Mouse (Mus musculus): ENCODE results near the gene Fgg. TPM values are rescaled to one million over a fixed set of nuclear protein-coding genes. Genes with fewer than 3 reads are reported as not detected.

Fgg gene
- total RNA-seq, 1 experiment, result 0.45 TPM

GRCm38 (mm10) chr3:83049680-83050079, 42.2 kb downstream of the Fgg start, which contains the start of gene Fgb:
Fgb (minus strand) TSS chr3:83049863.
- Histone ChIP-seq H3K9ac (ENCODE audit: insufficient read depth, low read depth, low read length, poor library complexity, severe bottlenecking) (no peak within 1 kb of the TSS), H3K9me3 (ENCODE audit: control insufficient read depth, insufficient read depth, low read depth, low read length) (no peaks in the 10 kb centered on the region), H3K4me3 (ENCODE audit: insufficient read depth in 1 of 2, low read depth in 1 of 2, low read length in 2 of 2, poor library complexity in 1 of 2, severe bottlenecking in 1 of 2) (no peak within 1 kb of the TSS), H3K36me3 (ENCODE audit: control insufficient read depth, insufficient read depth, low read length, poor library complexity, severe bottlenecking) (no peaks in the 10 kb centered on the region), H3K27ac (ENCODE audit: insufficient read depth, low read depth, low read length, poor library complexity, severe bottlenecking) (no peak within 1 kb of the TSS), H3K4me1 (ENCODE audit: control insufficient read depth in 2 of 2, insufficient read depth in 2 of 2, low read length in 2 of 2, poor library complexity in 1 of 2) (no peaks in the 10 kb centered on the region)
- in situ Hi-C loops (cut with MboI; ENCODE audit: low sequenced_read_pairs in 2 of 2, unreplicated experiment in 2 of 2), result loop anchor here in 1 of 2 experiments (25.0 kb wide), 1 partner anchor 687 kb away; the partner anchor contains the start of gene Map9
- no peak for DNase-seq (ENCODE audit: low read depth, low spot score)
- TF ChIP-seq CHD2 (IDR thresholded peaks at IDR 0.05; ENCODE audit: low read depth, low read length) (no peak), HCFC1 (IDR thresholded peaks at IDR 0.05; ENCODE audit: borderline replicate concordance, insufficient read depth, low read length) (no peak), MAFK (IDR thresholded peaks at IDR 0.05; ENCODE audit: insufficient read depth, low read depth, low read length) (no peak), ZC3H11A (IDR thresholded peaks at IDR 0.05; ENCODE audit: borderline replicate concordance, low read depth, low read length) (no peak), ZNF384 (IDR thresholded peaks at IDR 0.05; ENCODE audit: low read depth, low read length) (no peak)

DNA sequence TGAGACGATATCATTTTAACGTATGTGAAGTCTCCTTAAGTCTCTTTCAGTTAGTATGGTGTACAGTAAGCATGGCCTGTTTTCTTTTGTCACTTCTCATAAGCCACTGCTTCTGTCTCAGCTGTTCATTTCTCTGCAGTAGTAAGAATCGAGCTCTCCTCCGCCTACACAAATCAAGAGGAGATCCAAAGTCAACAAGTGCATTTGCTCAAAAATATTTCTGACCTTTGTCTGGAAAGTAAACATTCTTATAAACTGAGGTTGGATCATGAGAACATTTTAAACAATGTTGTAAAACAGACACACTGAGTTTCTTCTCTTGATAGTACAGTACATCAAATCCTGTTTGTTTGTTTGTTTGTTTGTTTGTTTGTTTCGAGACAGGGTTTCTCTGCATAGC, 43.1 kb downstream of the Fgg start:
- in situ Hi-C loops (cut with MboI; ENCODE audit: low sequenced_read_pairs in 2 of 2, unreplicated experiment in 2 of 2), result loop anchor here in 1 of 2 experiments (25.0 kb wide), 1 partner anchor 688 kb away; the partner anchor contains the start of gene Map9
- no peak overlapping the region for H3K9ac ChIP-seq (ENCODE audit: insufficient read depth, low read depth, low read length, poor library complexity, severe bottlenecking)
- DNase-seq (ENCODE audit: low read depth, low spot score), result no peak
- TF ChIP-seq ZC3H11A (IDR thresholded peaks at IDR 0.05; ENCODE audit: borderline replicate concordance, low read depth, low read length) (no peak), CHD2 (IDR thresholded peaks at IDR 0.05; ENCODE audit: low read depth, low read length) (no peak), ZNF384 (IDR thresholded peaks at IDR 0.05; ENCODE audit: low read depth, low read length) (no peak), MAFK (IDR thresholded peaks at IDR 0.05; ENCODE audit: insufficient read depth, low read depth, low read length) (no peak), HCFC1 (IDR thresholded peaks at IDR 0.05; ENCODE audit: borderline replicate concordance, insufficient read depth, low read length) (no peak)
- H3K4me1 ChIP-seq (ENCODE audit: control insufficient read depth in 2 of 2, insufficient read depth in 2 of 2, low read length in 2 of 2, poor library complexity in 1 of 2), result no peaks in the 10 kb centered on the region
- no peak overlapping the region for H3K27ac ChIP-seq (ENCODE audit: insufficient read depth, low read depth, low read length, poor library complexity, severe bottlenecking)
- H3K9me3 ChIP-seq (ENCODE audit: control insufficient read depth, insufficient read depth, low read depth, low read length), result no peaks in the 10 kb centered on the region
- no peak overlapping the region for H3K4me3 ChIP-seq (ENCODE audit: insufficient read depth in 1 of 2, low read depth in 1 of 2, low read length in 2 of 2, poor library complexity in 1 of 2, severe bottlenecking in 1 of 2)
- no peaks in the 10 kb centered on the region for H3K36me3 ChIP-seq (ENCODE audit: control insufficient read depth, insufficient read depth, low read length, poor library complexity, severe bottlenecking)

GRCm38 (mm10) chr3:83052102-83052501, 44.6 kb downstream of the Fgg start:
- in situ Hi-C loops (cut with MboI; ENCODE audit: low sequenced_read_pairs in 2 of 2, unreplicated experiment in 2 of 2), result loop anchor here in 1 of 2 experiments (25.0 kb wide), 1 partner anchor 690 kb away; the partner anchor contains the start of gene Map9
- no peak overlapping the region for H3K4me3 ChIP-seq (ENCODE audit: insufficient read depth in 1 of 2, low read depth in 1 of 2, low read length in 2 of 2, poor library complexity in 1 of 2, severe bottlenecking in 1 of 2)
- no peak overlapping the region for H3K27ac ChIP-seq (ENCODE audit: insufficient read depth, low read depth, low read length, poor library complexity, severe bottlenecking)
- no peak overlapping the region for H3K9ac ChIP-seq (ENCODE audit: insufficient read depth, low read depth, low read length, poor library complexity, severe bottlenecking)
- TF ChIP-seq CHD2 (IDR thresholded peaks at IDR 0.05; ENCODE audit: low read depth, low read length) (no peak), ZNF384 (IDR thresholded peaks at IDR 0.05; ENCODE audit: low read depth, low read length) (no peak), MAFK (IDR thresholded peaks at IDR 0.05; ENCODE audit: insufficient read depth, low read depth, low read length) (no peak), HCFC1 (IDR thresholded peaks at IDR 0.05; ENCODE audit: borderline replicate concordance, insufficient read depth, low read length) (no peak), ZC3H11A (IDR thresholded peaks at IDR 0.05; ENCODE audit: borderline replicate concordance, low read depth, low read length) (no peak)
- no peaks in the 10 kb centered on the region for H3K4me1 ChIP-seq (ENCODE audit: control insufficient read depth in 2 of 2, insufficient read depth in 2 of 2, low read length in 2 of 2, poor library complexity in 1 of 2)
- no peaks in the 10 kb centered on the region for H3K9me3 ChIP-seq (ENCODE audit: control insufficient read depth, insufficient read depth, low read depth, low read length)
- H3K36me3 ChIP-seq (ENCODE audit: control insufficient read depth, insufficient read depth, low read length, poor library complexity, severe bottlenecking), result peaks cover under 1% of the 10 kb centered on the region; the same call in 1 of the 2 replicates
- no peak for DNase-seq (ENCODE audit: low read depth, low spot score)

DNA sequence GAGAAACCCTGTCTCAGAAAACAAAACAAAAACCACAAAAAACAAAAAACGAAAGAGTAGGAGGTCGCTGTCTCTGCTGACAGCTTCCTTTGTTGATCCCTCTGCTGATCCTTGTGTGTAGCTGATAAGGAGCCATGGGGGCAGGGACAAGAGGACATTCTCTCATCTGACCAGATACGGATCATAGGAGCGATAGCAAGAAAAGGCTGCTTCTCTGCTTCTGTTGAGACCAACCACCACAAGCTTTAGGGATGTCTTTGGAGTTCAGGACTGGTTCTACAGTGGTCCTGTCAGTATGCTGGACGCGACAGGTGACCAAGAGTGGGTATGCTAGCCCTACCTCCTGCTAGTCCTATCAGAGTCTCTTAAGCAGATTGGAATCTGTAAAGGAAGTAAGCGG, 45.6 kb downstream of the Fgg start:
- no peak for DNase-seq (ENCODE audit: low read depth, low spot score)
- Histone ChIP-seq H3K4me3 (ENCODE audit: insufficient read depth in 1 of 2, low read depth in 1 of 2, low read length in 2 of 2, poor library complexity in 1 of 2, severe bottlenecking in 1 of 2) (no peak overlapping the region), H3K9ac (ENCODE audit: insufficient read depth, low read depth, low read length, poor library complexity, severe bottlenecking) (no peak overlapping the region), H3K4me1 (ENCODE audit: control insufficient read depth in 2 of 2, insufficient read depth in 2 of 2, low read length in 2 of 2, poor library complexity in 1 of 2) (no peaks in the 10 kb centered on the region), H3K36me3 (ENCODE audit: control insufficient read depth, insufficient read depth, low read length, poor library complexity, severe bottlenecking) (peaks cover 2% of the 10 kb centered on the region), H3K9me3 (ENCODE audit: control insufficient read depth, insufficient read depth, low read depth, low read length) (no peaks in the 10 kb centered on the region), H3K27ac (ENCODE audit: insufficient read depth, low read depth, low read length, poor library complexity, severe bottlenecking) (no peak overlapping the region)
- in situ Hi-C loops (cut with MboI; ENCODE audit: low sequenced_read_pairs in 2 of 2, unreplicated experiment in 2 of 2), result loop anchor here in 1 of 2 experiments (25.0 kb wide), 1 partner anchor 691 kb away; the partner anchor contains the start of gene Map9
- TF ChIP-seq MAFK (IDR thresholded peaks at IDR 0.05; ENCODE audit: insufficient read depth, low read depth, low read length), result no peak
- no peak for TF ChIP-seq HCFC1 (IDR thresholded peaks at IDR 0.05; ENCODE audit: borderline replicate concordance, insufficient read depth, low read length)
- TF ChIP-seq ZC3H11A (IDR thresholded peaks at IDR 0.05; ENCODE audit: borderline replicate concordance, low read depth, low read length), result no peak
- no peak for TF ChIP-seq CHD2 (IDR thresholded peaks at IDR 0.05; ENCODE audit: low read depth, low read length)
- TF ChIP-seq ZNF384 (IDR thresholded peaks at IDR 0.05; ENCODE audit: low read depth, low read length), result no peak

All from ES-E14 (cell line).